In genomic region chr16:31428335-31428674, GRCm38 (mm10) we compare ENCODE assay signal across 8 mouse cellular contexts. TPM values are rescaled to one million over a fixed set of nuclear protein-coding genes. Genes with fewer than 3 reads are reported as not detected.
DNase-seq lines count a peak whose midpoint lies in the region; ATAC-seq lines count a peak whose summit lies in the region.

No protein-coding gene starts in this region.

- peak overlapping the region; percentile 59 for H3K9ac ChIP-seq in kidney, embryonic 16.5 days (replicated peaks; ENCODE audit: low read length)
- H3K9ac ChIP-seq in hindbrain, embryonic 16.5 days (ENCODE audit: low read depth, low read length): peak overlapping the region; percentile 83
- peak overlapping the region; percentile 79 for H3K9ac ChIP-seq in midbrain, embryonic 15.5 days

- H3K4me2 ChIP-seq in kidney, embryonic 16.5 days (replicated peaks; ENCODE audit: low read depth, low read length): peak overlapping the region; percentile 94
- peak overlapping the region; percentile 72 for H3K4me2 ChIP-seq in hindbrain, embryonic 16.5 days (ENCODE audit: low read length)
- peak overlapping the region; percentile 64 for H3K4me2 ChIP-seq in midbrain, embryonic 15.5 days

- 6% methylated on average over 11 of the region's 11 CpGs for WGBS in kidney, embryonic 16.5 days
- 6% methylated on average over 11 of the region's 11 CpGs for WGBS in embryonic facial prominence, embryonic 10.5 days
- WGBS in hindbrain, embryonic 16.5 days: 4% methylated on average over 11 of the region's 11 CpGs
- 3% methylated on average over 11 of the region's 11 CpGs for WGBS in midbrain, embryonic 15.5 days

- ATAC-seq in kidney, embryonic 16.5 days (ENCODE audit: low FRiP score, low TSS enrichment): no peak
- no peak for ATAC-seq in hindbrain, embryonic 16.5 days
- no peak for ATAC-seq in midbrain, embryonic 15.5 days (replicated peaks)

- peak overlapping the region; percentile 65 for H3K4me3 ChIP-seq in kidney, embryonic 16.5 days (ENCODE audit: low read length)
- H3K4me3 ChIP-seq in embryonic facial prominence, embryonic 10.5 days: peak overlapping the region; percentile 65
- peak overlapping the region; percentile 78 for H3K4me3 ChIP-seq in hindbrain, embryonic 16.5 days (ENCODE audit: low read length)
- H3K4me3 ChIP-seq in midbrain, embryonic 15.5 days: peak overlapping the region; percentile 64

- no peak overlapping the region for H3K27ac ChIP-seq in kidney, embryonic 16.5 days (ENCODE audit: low read length)
- H3K27ac ChIP-seq in embryonic facial prominence, embryonic 10.5 days (replicated peaks): peak overlapping the region; percentile 88; the same call in 1 of the 2 replicates
- H3K27ac ChIP-seq in hindbrain, embryonic 16.5 days (ENCODE audit: low read depth, low read length): peak overlapping the region; percentile 96
- peak overlapping the region; percentile 93 for H3K27ac ChIP-seq in midbrain, embryonic 15.5 days

- no peaks in the 10 kb centered on the region for H3K36me3 ChIP-seq in kidney, embryonic 16.5 days (ENCODE audit: insufficient read depth, low read length)
- no peaks in the 10 kb centered on the region for H3K36me3 ChIP-seq in embryonic facial prominence, embryonic 10.5 days (replicated peaks)
- H3K36me3 ChIP-seq in hindbrain, embryonic 16.5 days (ENCODE audit: control insufficient read depth, insufficient read depth, low read length): no peaks in the 10 kb centered on the region
- no peaks in the 10 kb centered on the region for H3K36me3 ChIP-seq in midbrain, embryonic 15.5 days (replicated peaks)

- no peaks in the 10 kb centered on the region for H3K9me3 ChIP-seq in kidney, embryonic 16.5 days (ENCODE audit: low read length)
- no peaks in the 10 kb centered on the region for H3K9me3 ChIP-seq in embryonic facial prominence, embryonic 10.5 days
- no peaks in the 10 kb centered on the region for H3K9me3 ChIP-seq in hindbrain, embryonic 16.5 days (ENCODE audit: control insufficient read depth, low read length)
- no peaks in the 10 kb centered on the region for H3K9me3 ChIP-seq in midbrain, embryonic 15.5 days

- peaks cover 13% of the 10 kb centered on the region for H3K4me1 ChIP-seq in kidney, embryonic 16.5 days (ENCODE audit: insufficient read depth, low read length)
- peaks cover 25% of the 10 kb centered on the region for H3K4me1 ChIP-seq in embryonic facial prominence, embryonic 10.5 days
- H3K4me1 ChIP-seq in hindbrain, embryonic 16.5 days (ENCODE audit: control insufficient read depth, insufficient read depth, low read depth, low read length): peaks cover 12% of the 10 kb centered on the region
- H3K4me1 ChIP-seq in midbrain, embryonic 15.5 days: peaks cover 18% of the 10 kb centered on the region

- H3K27me3 ChIP-seq in kidney, embryonic 16.5 days (ENCODE audit: insufficient read depth, low read length): peaks cover 26% of the 10 kb centered on the region
- peaks cover 52% of the 10 kb centered on the region for H3K27me3 ChIP-seq in embryonic facial prominence, embryonic 10.5 days (replicated peaks; ENCODE audit: low read depth, poor library complexity, severe bottlenecking)
- no peaks in the 10 kb centered on the region for H3K27me3 ChIP-seq in hindbrain, embryonic 16.5 days (replicated peaks; ENCODE audit: control insufficient read depth, insufficient read depth, low read length)
- peaks cover 12% of the 10 kb centered on the region for H3K27me3 ChIP-seq in midbrain, embryonic 15.5 days (replicated peaks)

- DNase-seq in kidney, adult 8-10 months: no peak
- DNase-seq in embryonic facial prominence, embryonic 10.5 days (ENCODE audit: low spot score): no peak
- no peak for DNase-seq in ovary, postnatal 10 days (ENCODE audit: low spot score)
- DNase-seq in layer of hippocampus, adult 9-10 months (ENCODE audit: low spot score): no peak
- DNase-seq in yolk sac, embryonic 10.5 days (ENCODE audit: low spot score): no peak

RNA-seq across cellular contexts. Expression of gene Bdh1, which starts 6.2 kb away (rescaled TPM):
- 30.5 and 37.1 TPM in 2 replicates for polyA plus RNA-seq in kidney, embryonic 16.5 days (2015; fragmentation: Nextera tagmentation; extraction: Ambion mirVana)
- polyA plus RNA-seq in embryonic facial prominence, embryonic 10.5 days (2016; fragmentation: Nextera tagmentation; extraction: Ambion mirVana): 12.2 and 13.4 TPM in 2 replicates
- polyA plus RNA-seq in hindbrain, embryonic 16.5 days (2015; fragmentation: Nextera tagmentation; extraction: Ambion mirVana): 141 and 145 TPM in 2 replicates
- 105 and 113 TPM in 2 replicates for polyA plus RNA-seq in midbrain, embryonic 15.5 days (2015; fragmentation: Nextera tagmentation; extraction: Ambion mirVana)
